Mouse (Mus musculus) intestine, postnatal 0 days (tissue): Measurements from ENCODE around the gene Abl2. TPM values are rescaled to one million over a fixed set of nuclear protein-coding genes. Genes with fewer than 3 reads are reported as not detected.
"Not testable (repeated sequence)": the region's sequence is repeated elsewhere in the genome, so short reads cannot be mapped to it uniquely, and the experiment has no call there.

ENCODE experiments used
- ATAC-seq: fragments of 200-750 bp; cut with Nextera tagmentation; 2 replicates; pipeline ENCODE4 v1.8.0; 2017; ENCODE audit warnings: mild to moderate bottlenecking, moderate TSS enrichment, moderate library complexity
- H3K27ac ChIP-seq: fragments of 300-500 bp; sonication (generic); 2 replicates; pipeline ENCODE4 v1.5.1; 2014; ENCODE audit warnings: mild to moderate bottlenecking, low read depth, low read length, moderate library complexity
- H3K27me3 ChIP-seq: fragments of 300-500 bp; sonication (generic); replicated peaks from 2 replicates; pipeline ENCODE4 v1.6.1; 2014; ENCODE audit warnings: low read length, mixed read lengths; ENCODE audit not compliant: control insufficient read depth, insufficient read depth
- H3K36me3 ChIP-seq: fragments of 300-500 bp; sonication (generic); 2 replicates; pipeline ENCODE4 v1.6.1; 2014; ENCODE audit warnings: mild to moderate bottlenecking, moderate library complexity; ENCODE audit not compliant: control insufficient read depth, insufficient read depth
- H3K4me1 ChIP-seq: fragments of 300-500 bp; sonication (generic); replicated peaks from 2 replicates; pipeline ENCODE4 v1.6.1; 2014; ENCODE audit warnings: antibody characterized with exemption, low read length, mixed read lengths; ENCODE audit not compliant: control insufficient read depth, insufficient read depth
- H3K4me2 ChIP-seq: fragments of 300-500 bp; sonication (generic); replicated peaks from 2 replicates; pipeline ENCODE4 v1.6.1; 2014; ENCODE audit warnings: low read depth, mild to moderate bottlenecking, moderate library complexity
- H3K4me3 ChIP-seq: fragments of 300-500 bp; sonication (generic); 2 replicates; pipeline ENCODE4 v1.5.1; 2014; ENCODE audit warnings: low read depth, low read length
- H3K9ac ChIP-seq: fragments of 300-500 bp; sonication (generic); 2 replicates; pipeline ENCODE4 v1.6.1; 2014; ENCODE audit warnings: mild to moderate bottlenecking, low read depth, low read length
- H3K9me3 ChIP-seq: fragments of 300-500 bp; sonication (generic); 2 replicates; pipeline ENCODE4 v1.6.1; 2016; ENCODE audit warnings: mixed run types; ENCODE audit not compliant: control insufficient read depth
- CTCF ChIP-seq: sonication (generic); IDR thresholded peaks from 2 replicates; pipeline ENCODE4 v1.5.1; 2016; ENCODE audit warnings: low read depth, mild to moderate bottlenecking, control low read depth, antibody characterized with exemption, moderate library complexity
- WGBS: fragments of 180-500 bp; shearing (Covaris S2); extraction: QIAGEN DNeasy Blood & Tissue Kit; methylation state at CpG from one replicate; pipeline ENCODE4 v1.1.7; 2014; 5-methylcytosine and 5-hydroxymethylcytosine counted together
- polyA plus RNA-seq: library from polyadenylated mRNA; unstranded; fragments of >200 nt; fragmentation: Nextera tagmentation; extraction: Ambion mirVana; gene quantifications from 2 replicates; pipeline ENCODE4 v1.2.1, GENCODE M21; 2015

The Abl2 gene
- polyA plus RNA-seq: 1.6 and 2.0 TPM in 2 replicates

- TF ChIP-seq CTCF: no peak
- Histone ChIP-seq H3K4me1 (no peaks in the 10 kb centered on the region), H3K9me3 (no peaks in the 10 kb centered on the region), H3K4me2 (peak within 1 kb of the TSS; percentile 92), H3K4me3 (peak within 1 kb of the TSS; percentile 77), H3K9ac (peak within 1 kb of the TSS; percentile 84), H3K36me3 (no peaks in the 10 kb centered on the region), H3K27me3 (no peaks in the 10 kb centered on the region), H3K27ac (peak within 1 kb of the TSS; percentile 60)
- peak; percentile 96 for ATAC-seq
- WGBS: 9% methylated on average over 55 of the region's 60 CpGs
These were observed at the start of gene Abl2 for GRCm38 (mm10) chr1:156558024-156558930. Gene Abl2 (plus strand): TSS chr1:156558786.

- no peak overlapping the region for H3K9ac ChIP-seq
- ATAC-seq: no peak
- no peaks in the 10 kb centered on the region for H3K36me3 ChIP-seq
- TF ChIP-seq CTCF: no peak
- H3K9me3 ChIP-seq: no peaks in the 10 kb centered on the region
- H3K27ac ChIP-seq: no peak overlapping the region
- no peak overlapping the region for H3K4me3 ChIP-seq
- no peaks in the 10 kb centered on the region for H3K27me3 ChIP-seq
- 50% methylated on average over 3 of the region's 3 CpGs for WGBS
- no peaks in the 10 kb centered on the region for H3K4me1 ChIP-seq
- no peak overlapping the region for H3K4me2 ChIP-seq
These were observed 38.3 kb upstream of the Abl2 start for GRCm38 (mm10) chr1:156520136-156520780.

GRCm38 (mm10) chr1:156521796-156522517 lies 36.6 kb upstream of the Abl2 start:
- peak; percentile 80 for ATAC-seq
- Histone ChIP-seq H3K27me3 (no peaks in the 10 kb centered on the region), H3K27ac (peak overlapping the region; percentile 22; the same call in 1 of the 2 replicates), H3K4me3 (no peak overlapping the region), H3K9me3 (no peaks in the 10 kb centered on the region), H3K4me2 (peak overlapping the region; percentile 49), H3K36me3 (no peaks in the 10 kb centered on the region), H3K4me1 (no peaks in the 10 kb centered on the region), H3K9ac (no peak overlapping the region)
- 33% methylated on average over 15 of the region's 15 CpGs for WGBS
- no peak for TF ChIP-seq CTCF

- not testable (repeated sequence) for ATAC-seq, H3K4me1 ChIP-seq, H3K36me3 ChIP-seq, H3K27ac ChIP-seq, H3K9ac ChIP-seq, H3K9me3 ChIP-seq, H3K4me3 ChIP-seq, H3K27me3 ChIP-seq, H3K4me2 ChIP-seq
- WGBS: 95% methylated on average over 21 of the region's 22 CpGs
These were observed 34.7 kb upstream of the Abl2 start, which contains the start of gene Gm10031 for GRCm38 (mm10) chr1:156523842-156524241. Gene Gm10031 (plus strand): TSS chr1:156524012.

GRCm38 (mm10) chr1:156532476-156533175 lies 26.0 kb upstream of the Abl2 start:
- H3K27me3 ChIP-seq, ATAC-seq, H3K9ac ChIP-seq, H3K4me1 ChIP-seq, H3K9me3 ChIP-seq, H3K36me3 ChIP-seq, H3K4me3 ChIP-seq, H3K4me2 ChIP-seq, H3K27ac ChIP-seq: not testable (repeated sequence)
- 66% methylated on average over 16 of the region's 16 CpGs for WGBS
